Mouse (Mus musculus): Measurements from ENCODE around the gene Cpm. TPM values are rescaled to one million over a fixed set of nuclear protein-coding genes. Genes with fewer than 3 reads are reported as not detected.

Gene Cpm
- total RNA-seq, 1 experiment, result 4.8 TPM

DNA sequence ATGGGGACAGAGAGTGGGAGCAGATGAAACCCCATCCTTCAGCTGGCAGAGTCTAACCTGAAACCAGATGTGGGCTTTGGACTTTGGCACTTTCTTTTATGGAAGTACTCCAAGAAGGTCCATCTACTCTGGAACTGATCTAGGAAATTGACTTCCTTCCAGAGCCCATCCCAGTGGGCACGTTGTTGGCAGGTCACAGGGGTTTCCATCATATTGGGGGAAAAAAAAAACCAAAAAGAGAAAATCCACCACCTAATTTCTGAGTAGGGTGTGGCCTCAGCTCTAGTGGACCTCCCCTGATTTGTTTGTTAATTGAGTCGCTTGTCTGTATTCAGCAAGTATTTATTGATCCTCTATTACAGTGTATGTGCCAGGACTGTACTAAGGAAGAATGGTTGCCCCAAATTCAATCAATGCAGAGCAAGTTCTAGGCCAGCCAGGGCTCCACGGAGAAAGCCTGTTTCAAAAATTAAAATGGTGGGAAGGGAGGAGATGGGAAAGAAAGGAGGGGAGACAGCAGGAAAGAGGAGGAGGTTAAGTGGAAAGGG is 25.4 kb downstream of the Cpm start:
- H3K4me1 ChIP-seq (ENCODE audit: control insufficient read depth in 2 of 2, insufficient read depth in 2 of 2, low read length in 2 of 2, poor library complexity in 1 of 2), result 0 out of 4 replicates have a peak, but pooled peaks cover 0 to 4% of the 10 kb centered on the region in 2 experiments
- no peak overlapping the region for H3K4me3 ChIP-seq (ENCODE audit: insufficient read depth in 1 of 2, low read depth in 1 of 2, low read length in 2 of 2, poor library complexity in 1 of 2, severe bottlenecking in 1 of 2)
- TF ChIP-seq ZC3H11A (IDR thresholded peaks at IDR 0.05; ENCODE audit: borderline replicate concordance, low read depth, low read length), result no peak
- no peak for TF ChIP-seq CHD2 (IDR thresholded peaks at IDR 0.05; ENCODE audit: low read depth, low read length)
- TF ChIP-seq HCFC1 (IDR thresholded peaks at IDR 0.05; ENCODE audit: borderline replicate concordance, insufficient read depth, low read length), result no peak
- TF ChIP-seq MAFK (IDR thresholded peaks at IDR 0.05; ENCODE audit: insufficient read depth, low read depth, low read length), result no peak
- no peak for TF ChIP-seq ZNF384 (IDR thresholded peaks at IDR 0.05; ENCODE audit: low read depth, low read length)
- H3K9ac ChIP-seq (ENCODE audit: insufficient read depth, low read depth, low read length, poor library complexity, severe bottlenecking), result no peak overlapping the region
- no peak overlapping the region for H3K27ac ChIP-seq (ENCODE audit: insufficient read depth, low read depth, low read length, poor library complexity, severe bottlenecking)
- in situ Hi-C loops (cut with MboI; ENCODE audit: low sequenced_read_pairs in 2 of 2, unreplicated experiment in 2 of 2), result no loop called here
- no peak for DNase-seq (ENCODE audit: low read depth, low spot score)
- no peaks in the 10 kb centered on the region for H3K36me3 ChIP-seq (ENCODE audit: control insufficient read depth, insufficient read depth, low read length, poor library complexity, severe bottlenecking)
- no peaks in the 10 kb centered on the region for H3K9me3 ChIP-seq (ENCODE audit: control insufficient read depth, insufficient read depth, low read depth, low read length)

DNA sequence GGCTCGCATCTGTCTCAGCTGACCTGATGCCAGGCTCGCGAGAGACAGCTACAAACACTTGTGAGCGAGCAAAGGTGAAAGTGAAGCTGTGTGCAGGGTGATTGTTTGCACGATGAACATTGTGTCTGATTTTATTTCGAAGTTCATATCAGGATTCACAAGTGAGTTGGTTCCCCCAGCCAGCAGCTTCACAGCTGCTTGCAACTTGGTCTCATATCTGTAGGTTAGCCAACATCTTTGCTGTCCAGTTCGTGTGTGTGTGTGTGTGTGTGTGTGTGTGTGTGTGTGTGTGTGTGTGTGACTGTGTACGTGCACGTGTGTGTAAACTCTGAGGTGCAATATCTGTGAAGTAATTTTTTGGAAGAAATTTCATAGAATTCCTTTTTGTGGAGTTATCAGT is 26.2 kb downstream of the Cpm start:
- no peaks in the 10 kb centered on the region for H3K36me3 ChIP-seq (ENCODE audit: control insufficient read depth, insufficient read depth, low read length, poor library complexity, severe bottlenecking)
- no peaks in the 10 kb centered on the region for H3K9me3 ChIP-seq (ENCODE audit: control insufficient read depth, insufficient read depth, low read depth, low read length)
- DNase-seq (ENCODE audit: low read depth, low spot score), result no peak
- H3K4me1 ChIP-seq (ENCODE audit: control insufficient read depth in 2 of 2, insufficient read depth in 2 of 2, low read length in 2 of 2, poor library complexity in 1 of 2), result 0 out of 4 replicates have a peak, but pooled peaks cover 0 to 4% of the 10 kb centered on the region in 2 experiments
- TF ChIP-seq ZC3H11A (IDR thresholded peaks at IDR 0.05; ENCODE audit: borderline replicate concordance, low read depth, low read length) (no peak), CHD2 (IDR thresholded peaks at IDR 0.05; ENCODE audit: low read depth, low read length) (no peak), ZNF384 (IDR thresholded peaks at IDR 0.05; ENCODE audit: low read depth, low read length) (no peak), MAFK (IDR thresholded peaks at IDR 0.05; ENCODE audit: insufficient read depth, low read depth, low read length) (no peak), HCFC1 (IDR thresholded peaks at IDR 0.05; ENCODE audit: borderline replicate concordance, insufficient read depth, low read length) (no peak)
- no peak overlapping the region for H3K9ac ChIP-seq (ENCODE audit: insufficient read depth, low read depth, low read length, poor library complexity, severe bottlenecking)
- H3K27ac ChIP-seq (ENCODE audit: insufficient read depth, low read depth, low read length, poor library complexity, severe bottlenecking), result no peak overlapping the region
- in situ Hi-C loops (cut with MboI; ENCODE audit: low sequenced_read_pairs in 2 of 2, unreplicated experiment in 2 of 2), result no loop called here
- H3K4me3 ChIP-seq (ENCODE audit: insufficient read depth in 1 of 2, low read depth in 1 of 2, low read length in 2 of 2, poor library complexity in 1 of 2, severe bottlenecking in 1 of 2), result no peak overlapping the region

DNA sequence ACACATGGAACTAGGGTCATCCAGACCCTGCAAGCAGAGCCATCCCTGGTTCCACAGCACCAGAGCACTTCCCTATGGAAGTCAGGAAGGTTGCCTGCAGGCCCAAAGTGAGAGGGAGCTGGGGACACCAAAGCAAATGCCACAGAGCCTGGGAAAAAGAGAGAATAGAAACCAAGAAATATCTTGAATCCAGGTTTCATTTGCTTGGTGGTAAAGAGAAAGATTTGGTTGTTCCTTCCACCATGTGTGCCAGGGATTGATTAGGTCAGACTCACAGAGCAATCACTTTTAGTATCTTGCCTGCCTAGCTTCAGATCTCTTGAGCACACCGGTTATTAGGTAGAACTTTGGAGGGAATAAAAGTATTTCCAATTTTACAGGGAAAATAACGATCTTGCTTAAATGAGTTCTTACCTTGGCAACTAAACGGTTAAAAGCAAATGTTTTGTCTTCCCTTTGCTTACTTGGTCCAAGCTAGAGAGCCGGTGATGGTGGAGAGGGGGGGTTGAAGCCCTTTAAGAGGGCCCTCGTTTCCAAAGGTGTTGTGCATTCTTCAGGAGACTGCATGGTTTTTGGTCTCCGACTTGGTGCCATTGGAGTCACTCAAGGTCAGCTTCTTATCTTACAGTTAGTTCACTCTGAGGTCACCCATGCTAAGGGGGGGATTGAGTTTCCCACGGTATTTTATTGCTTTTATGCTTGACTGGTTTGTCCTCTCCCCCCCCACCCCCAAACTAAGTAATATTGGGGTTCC is 26.8 kb downstream of the Cpm start:
- Histone ChIP-seq H3K9ac (ENCODE audit: insufficient read depth, low read depth, low read length, poor library complexity, severe bottlenecking) (no peak overlapping the region), H3K4me1 (ENCODE audit: control insufficient read depth in 2 of 2, insufficient read depth in 2 of 2, low read length in 2 of 2, poor library complexity in 1 of 2) (no peaks in the 10 kb centered on the region), H3K4me3 (ENCODE audit: insufficient read depth in 1 of 2, low read depth in 1 of 2, low read length in 2 of 2, poor library complexity in 1 of 2, severe bottlenecking in 1 of 2) (no peak overlapping the region), H3K27ac (ENCODE audit: insufficient read depth, low read depth, low read length, poor library complexity, severe bottlenecking) (no peak overlapping the region), H3K9me3 (ENCODE audit: control insufficient read depth, insufficient read depth, low read depth, low read length) (no peaks in the 10 kb centered on the region), H3K36me3 (ENCODE audit: control insufficient read depth, insufficient read depth, low read length, poor library complexity, severe bottlenecking) (no peaks in the 10 kb centered on the region)
- in situ Hi-C loops (cut with MboI; ENCODE audit: low sequenced_read_pairs in 2 of 2, unreplicated experiment in 2 of 2), result no loop called here
- no peak for DNase-seq (ENCODE audit: low read depth, low spot score)
- no peak for TF ChIP-seq ZC3H11A (IDR thresholded peaks at IDR 0.05; ENCODE audit: borderline replicate concordance, low read depth, low read length)
- no peak for TF ChIP-seq MAFK (IDR thresholded peaks at IDR 0.05; ENCODE audit: insufficient read depth, low read depth, low read length)
- TF ChIP-seq HCFC1 (IDR thresholded peaks at IDR 0.05; ENCODE audit: borderline replicate concordance, insufficient read depth, low read length), result no peak
- no peak for TF ChIP-seq ZNF384 (IDR thresholded peaks at IDR 0.05; ENCODE audit: low read depth, low read length)
- TF ChIP-seq CHD2 (IDR thresholded peaks at IDR 0.05; ENCODE audit: low read depth, low read length), result no peak

- no peaks in the 10 kb centered on the region for H3K9me3 ChIP-seq (ENCODE audit: control insufficient read depth, insufficient read depth, low read depth, low read length)
- TF ChIP-seq CHD2 (IDR thresholded peaks at IDR 0.05; ENCODE audit: low read depth, low read length) (no peak), ZC3H11A (IDR thresholded peaks at IDR 0.05; ENCODE audit: borderline replicate concordance, low read depth, low read length) (no peak), MAFK (IDR thresholded peaks at IDR 0.05; ENCODE audit: insufficient read depth, low read depth, low read length) (no peak), ZNF384 (IDR thresholded peaks at IDR 0.05; ENCODE audit: low read depth, low read length) (no peak), HCFC1 (IDR thresholded peaks at IDR 0.05; ENCODE audit: borderline replicate concordance, insufficient read depth, low read length) (no peak)
- no peaks in the 10 kb centered on the region for H3K4me1 ChIP-seq (ENCODE audit: control insufficient read depth in 2 of 2, insufficient read depth in 2 of 2, low read length in 2 of 2, poor library complexity in 1 of 2)
- H3K27ac ChIP-seq (ENCODE audit: insufficient read depth, low read depth, low read length, poor library complexity, severe bottlenecking), result no peak overlapping the region
- in situ Hi-C loops (cut with MboI; ENCODE audit: low sequenced_read_pairs in 2 of 2, unreplicated experiment in 2 of 2), result no loop called here
- H3K4me3 ChIP-seq (ENCODE audit: insufficient read depth in 1 of 2, low read depth in 1 of 2, low read length in 2 of 2, poor library complexity in 1 of 2, severe bottlenecking in 1 of 2), result no peak overlapping the region
- DNase-seq (ENCODE audit: low read depth, low spot score), result no peak
- H3K9ac ChIP-seq (ENCODE audit: insufficient read depth, low read depth, low read length, poor library complexity, severe bottlenecking), result no peak overlapping the region
- no peaks in the 10 kb centered on the region for H3K36me3 ChIP-seq (ENCODE audit: control insufficient read depth, insufficient read depth, low read length, poor library complexity, severe bottlenecking)
Measured at GRCm38 (mm10) chr10:117656662-117656962, 27.3 kb downstream of the Cpm start.
